Mouse (Mus musculus): ENCODE data around the gene Utrn. TPM values are rescaled to one million over a fixed set of nuclear protein-coding genes. Genes with fewer than 3 reads are reported as not detected.
A peak's percentile ranks its signal among the peaks of the same experiment; 100 is the strongest.

The Utrn gene
- polyA plus RNA-seq, 1 experiment from 2014 or later: 68.5 TPM

DNA sequence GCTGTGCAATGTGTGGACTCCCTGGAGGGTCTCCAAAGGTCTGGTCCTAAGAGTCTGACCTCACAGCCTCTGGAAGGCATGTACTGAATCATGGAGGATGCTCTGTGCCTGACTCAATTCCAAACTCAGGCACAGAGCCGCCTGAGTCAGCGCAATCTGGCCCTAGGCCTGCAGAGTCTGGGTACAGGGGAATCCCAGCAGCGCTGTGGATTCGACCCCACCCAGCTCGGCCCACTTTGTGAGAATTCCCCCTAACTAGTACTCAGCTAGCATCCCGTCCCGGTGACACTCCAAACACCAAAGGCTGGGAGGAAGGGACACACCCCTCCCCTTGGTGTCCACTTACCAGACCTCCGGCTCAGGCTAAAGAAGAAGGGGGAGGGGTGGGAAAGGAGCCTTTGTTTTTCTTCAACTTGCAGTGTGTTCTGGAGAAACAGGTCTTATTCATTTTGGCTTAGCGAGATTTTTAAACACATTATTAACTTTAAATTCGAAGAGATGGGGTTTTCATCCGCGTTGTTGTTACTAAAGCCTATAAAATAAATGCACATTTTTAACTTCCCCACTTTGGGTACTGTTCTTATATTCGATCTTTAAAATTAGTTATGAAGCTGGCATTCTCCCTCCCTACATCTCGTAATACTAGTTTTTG, 9.6 kb upstream of the Utrn start:
- Histone ChIP-seq H3K9ac (ENCODE audit: low read depth, low read length) (peak overlapping the region; percentile 60), H3K4me3 (ENCODE audit: low read depth, low read length) (no peak overlapping the region), H3K4me1 (ENCODE audit: control insufficient read depth, insufficient read depth, low read length) (peaks cover 5% of the 10 kb centered on the region; the same call in 1 of the 2 replicates), H3K27ac (ENCODE audit: low read depth, low read length) (no peak overlapping the region), H3K36me3 (ENCODE audit: control insufficient read depth, insufficient read depth, low read length) (no peaks in the 10 kb centered on the region), H3K27me3 (ENCODE audit: control insufficient read depth, insufficient read depth, low read length) (no peaks in the 10 kb centered on the region), H3K9me3 (replicated peaks; ENCODE audit: control insufficient read depth, low read length) (no peaks in the 10 kb centered on the region), H3K4me2 (peak overlapping the region; percentile 45)
- ATAC-seq (replicated peaks; ENCODE audit: insufficient number of reproducible peaks, low FRiP score, low TSS enrichment): no peak
- WGBS (ENCODE audit: insufficient replicate concordance): 7% methylated on average over 14 of the region's 14 CpGs

DNA sequence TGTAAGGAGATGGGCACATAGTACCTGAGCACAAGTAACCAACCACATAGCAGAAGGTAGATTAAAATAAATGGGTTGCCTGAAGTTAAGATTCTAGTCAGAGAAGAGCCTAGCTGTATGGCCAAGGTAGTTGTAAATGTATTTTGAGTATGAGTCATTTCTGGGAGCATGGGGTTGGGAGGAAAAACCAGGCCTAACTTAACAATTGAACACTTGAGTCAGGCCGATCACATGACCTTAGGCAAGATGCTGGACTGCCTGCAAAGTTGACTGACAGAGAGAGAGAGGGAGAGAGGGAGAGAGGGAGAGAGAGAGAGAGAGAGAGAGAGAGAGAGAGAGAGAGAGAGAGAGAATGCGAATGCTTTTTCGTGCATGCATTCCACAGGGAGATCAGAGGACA, 7.3 kb upstream of the Utrn start:
- Histone ChIP-seq H3K9me3 (replicated peaks; ENCODE audit: control insufficient read depth, low read length) (no peaks in the 10 kb centered on the region), H3K27me3 (ENCODE audit: control insufficient read depth, insufficient read depth, low read length) (no peaks in the 10 kb centered on the region), H3K9ac (ENCODE audit: low read depth, low read length) (no peak overlapping the region), H3K36me3 (ENCODE audit: control insufficient read depth, insufficient read depth, low read length) (no peaks in the 10 kb centered on the region), H3K4me2 (no peak overlapping the region), H3K27ac (ENCODE audit: low read depth, low read length) (no peak overlapping the region), H3K4me3 (ENCODE audit: low read depth, low read length) (no peak overlapping the region), H3K4me1 (ENCODE audit: control insufficient read depth, insufficient read depth, low read length) (peaks cover 5% of the 10 kb centered on the region; the same call in 1 of the 2 replicates)
- 66% methylated on average over 3 of the region's 3 CpGs for WGBS (ENCODE audit: insufficient replicate concordance)
- no peak for ATAC-seq (replicated peaks; ENCODE audit: insufficient number of reproducible peaks, low FRiP score, low TSS enrichment)

DNA sequence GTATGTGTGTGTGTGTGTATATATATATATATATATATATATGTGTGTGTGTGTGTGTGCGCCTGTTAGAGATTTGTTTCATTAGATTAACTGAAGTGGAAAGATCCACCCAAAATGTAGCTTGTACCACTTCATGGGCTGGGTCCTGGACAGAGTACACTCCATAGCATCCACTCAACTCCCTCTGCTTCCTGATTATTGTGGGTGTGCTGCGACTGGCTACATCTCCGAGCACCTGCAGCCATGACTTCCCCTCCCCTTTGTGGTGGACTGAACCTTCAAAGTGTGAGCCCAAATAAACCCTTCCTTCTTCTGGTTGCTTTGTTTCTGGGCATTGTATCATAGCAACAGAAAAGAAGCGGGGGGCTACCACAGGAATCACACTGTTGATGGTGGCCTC, 6.2 kb upstream of the Utrn start:
- 88% methylated on average over 4 of the region's 4 CpGs for WGBS (ENCODE audit: insufficient replicate concordance)
- H3K27me3 ChIP-seq (ENCODE audit: control insufficient read depth, insufficient read depth, low read length): no peaks in the 10 kb centered on the region
- H3K4me1 ChIP-seq (ENCODE audit: control insufficient read depth, insufficient read depth, low read length): peaks cover 5% of the 10 kb centered on the region; the same call in 1 of the 2 replicates
- H3K9ac ChIP-seq (ENCODE audit: low read depth, low read length): no peak overlapping the region
- H3K27ac ChIP-seq (ENCODE audit: low read depth, low read length): no peak overlapping the region
- no peak for ATAC-seq (replicated peaks; ENCODE audit: insufficient number of reproducible peaks, low FRiP score, low TSS enrichment)
- H3K36me3 ChIP-seq (ENCODE audit: control insufficient read depth, insufficient read depth, low read length): no peaks in the 10 kb centered on the region
- no peak overlapping the region for H3K4me2 ChIP-seq
- no peaks in the 10 kb centered on the region for H3K9me3 ChIP-seq (replicated peaks; ENCODE audit: control insufficient read depth, low read length)
- no peak overlapping the region for H3K4me3 ChIP-seq (ENCODE audit: low read depth, low read length)

DNA sequence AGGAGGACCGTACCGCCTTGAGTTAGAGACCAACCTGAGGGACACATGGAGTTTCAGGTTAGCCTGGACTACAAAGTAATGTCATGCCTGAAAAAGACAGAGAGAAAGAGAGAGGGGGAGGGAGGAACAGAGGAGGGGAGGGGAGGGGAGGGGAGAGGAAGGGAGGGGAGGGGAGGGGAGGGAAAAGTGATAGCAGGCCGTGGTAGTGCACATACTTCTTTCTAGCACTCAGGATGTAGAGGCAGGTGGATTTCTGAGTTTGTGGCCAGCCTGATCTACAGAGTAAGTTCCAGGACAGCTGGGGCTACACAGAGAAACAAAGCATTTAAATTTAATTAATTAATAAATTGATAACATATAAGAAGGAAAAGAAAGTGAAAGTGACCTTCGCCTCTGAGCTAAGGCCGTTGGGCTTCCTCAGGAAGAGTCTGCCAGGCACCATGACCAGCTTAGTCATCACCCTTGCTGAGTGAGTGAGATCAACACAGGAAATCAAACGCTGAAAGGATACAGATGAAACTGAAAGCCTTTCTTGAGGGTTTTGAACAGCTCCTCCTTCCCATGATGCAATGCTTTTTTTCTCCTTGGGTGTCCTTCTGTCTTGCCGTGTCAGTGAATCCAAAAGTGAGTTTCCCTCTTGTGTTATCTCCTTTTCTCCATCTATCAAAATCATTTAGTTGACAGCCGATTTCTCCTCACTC, 5.6 kb upstream of the Utrn start:
- H3K36me3 ChIP-seq (ENCODE audit: control insufficient read depth, insufficient read depth, low read length): no peaks in the 10 kb centered on the region
- ATAC-seq (replicated peaks; ENCODE audit: insufficient number of reproducible peaks, low FRiP score, low TSS enrichment): no peak
- no peak overlapping the region for H3K27ac ChIP-seq (ENCODE audit: low read depth, low read length)
- 58% methylated on average over 8 of the region's 8 CpGs for WGBS (ENCODE audit: insufficient replicate concordance)
- peaks cover 5% of the 10 kb centered on the region; the same call in 1 of the 2 replicates for H3K4me1 ChIP-seq (ENCODE audit: control insufficient read depth, insufficient read depth, low read length)
- no peaks in the 10 kb centered on the region for H3K27me3 ChIP-seq (ENCODE audit: control insufficient read depth, insufficient read depth, low read length)
- no peak overlapping the region; the same call in 1 of the 2 replicates for H3K4me2 ChIP-seq
- no peaks in the 10 kb centered on the region for H3K9me3 ChIP-seq (replicated peaks; ENCODE audit: control insufficient read depth, low read length)
- no peak overlapping the region for H3K4me3 ChIP-seq (ENCODE audit: low read depth, low read length)
- no peak overlapping the region for H3K9ac ChIP-seq (ENCODE audit: low read depth, low read length)

DNA sequence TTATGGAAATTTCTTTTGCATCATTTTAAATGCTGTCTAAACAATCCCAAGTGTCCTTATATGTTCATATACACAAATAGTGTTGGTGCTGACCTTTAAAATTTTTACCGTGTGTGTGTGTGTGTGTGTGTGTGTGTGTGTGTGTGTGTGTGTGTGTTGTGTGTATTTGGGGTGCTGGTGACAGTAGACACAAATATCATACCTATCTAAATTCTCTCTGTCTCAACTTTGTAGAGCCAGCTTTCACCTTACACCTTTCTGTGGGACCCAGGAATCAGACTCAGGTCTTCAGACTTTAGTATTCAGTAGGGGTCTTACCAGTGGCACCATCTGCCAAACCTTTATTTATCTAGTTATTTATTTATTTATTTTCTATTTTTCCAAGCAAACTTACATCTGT, 681 bp upstream of the Utrn start:
- Histone ChIP-seq H3K27ac (ENCODE audit: low read depth, low read length) (no peak overlapping the region), H3K4me2 (peak overlapping the region; percentile 89), H3K4me1 (ENCODE audit: control insufficient read depth, insufficient read depth, low read length) (peaks cover 9% of the 10 kb centered on the region), H3K36me3 (ENCODE audit: control insufficient read depth, insufficient read depth, low read length) (no peaks in the 10 kb centered on the region), H3K9ac (ENCODE audit: low read depth, low read length) (no peak overlapping the region), H3K4me3 (ENCODE audit: low read depth, low read length) (peak overlapping the region; percentile 77), H3K9me3 (replicated peaks; ENCODE audit: control insufficient read depth, low read length) (no peaks in the 10 kb centered on the region), H3K27me3 (ENCODE audit: control insufficient read depth, insufficient read depth, low read length) (no peaks in the 10 kb centered on the region)
- 29% methylated on average over 1 of the region's 1 CpGs for WGBS (ENCODE audit: insufficient replicate concordance)
- ATAC-seq (replicated peaks; ENCODE audit: insufficient number of reproducible peaks, low FRiP score, low TSS enrichment): no peak

DNA sequence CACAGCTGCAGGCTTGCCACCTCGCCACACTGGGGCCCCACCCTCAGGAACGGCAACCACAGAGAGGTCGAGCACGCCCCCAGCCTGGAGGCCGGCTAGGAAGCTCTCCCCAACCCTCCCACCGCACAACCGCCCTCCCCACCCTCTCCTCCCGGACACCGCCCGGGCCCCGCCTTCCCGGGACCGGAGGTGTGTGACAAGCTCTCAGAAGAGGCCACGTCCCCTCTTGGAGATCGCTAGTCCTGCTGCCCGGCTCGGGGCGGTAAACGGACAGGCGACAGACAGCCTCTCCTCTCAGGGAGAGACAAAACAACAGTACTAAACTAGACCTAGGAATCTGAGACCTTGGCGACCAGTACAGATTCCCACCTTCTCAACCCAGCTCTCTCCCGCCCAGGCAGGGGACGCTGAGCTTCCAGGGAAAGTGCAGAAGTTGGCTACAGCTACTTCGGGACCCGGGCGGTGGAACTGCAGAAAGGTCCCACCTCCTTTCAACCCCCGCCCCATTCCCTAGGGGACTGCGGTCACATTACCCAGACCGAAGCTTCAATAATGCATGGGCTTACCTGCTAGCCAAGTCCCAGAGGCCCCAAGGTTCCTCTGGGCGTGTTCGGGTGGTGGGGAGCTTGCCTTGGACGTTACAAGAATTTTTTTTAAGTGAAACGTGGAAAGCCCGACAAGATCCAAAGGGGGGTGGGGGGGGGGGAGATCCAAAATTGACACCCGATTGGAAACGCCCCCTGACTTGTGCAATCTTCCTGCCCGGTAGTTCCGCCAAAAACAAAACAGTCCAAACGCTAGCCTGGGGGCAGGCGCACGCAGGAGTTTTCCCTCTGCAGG, 756 bp downstream of the Utrn start:
- H3K27me3 ChIP-seq (ENCODE audit: control insufficient read depth, insufficient read depth, low read length): no peaks in the 10 kb centered on the region
- H3K4me1 ChIP-seq (ENCODE audit: control insufficient read depth, insufficient read depth, low read length): peaks cover 15% of the 10 kb centered on the region
- WGBS (ENCODE audit: insufficient replicate concordance): under 1% methylated on average over 41 of the region's 41 CpGs
- no peaks in the 10 kb centered on the region for H3K36me3 ChIP-seq (ENCODE audit: control insufficient read depth, insufficient read depth, low read length)
- ATAC-seq (replicated peaks; ENCODE audit: insufficient number of reproducible peaks, low FRiP score, low TSS enrichment): peak; percentile 80
- H3K4me2 ChIP-seq: peak overlapping the region; percentile 89
- peak overlapping the region; percentile 77 for H3K4me3 ChIP-seq (ENCODE audit: low read depth, low read length)
- peak overlapping the region; percentile 96 for H3K27ac ChIP-seq (ENCODE audit: low read depth, low read length)
- no peaks in the 10 kb centered on the region for H3K9me3 ChIP-seq (replicated peaks; ENCODE audit: control insufficient read depth, low read length)
- peak overlapping the region; percentile 91 for H3K9ac ChIP-seq (ENCODE audit: low read depth, low read length)

DNA sequence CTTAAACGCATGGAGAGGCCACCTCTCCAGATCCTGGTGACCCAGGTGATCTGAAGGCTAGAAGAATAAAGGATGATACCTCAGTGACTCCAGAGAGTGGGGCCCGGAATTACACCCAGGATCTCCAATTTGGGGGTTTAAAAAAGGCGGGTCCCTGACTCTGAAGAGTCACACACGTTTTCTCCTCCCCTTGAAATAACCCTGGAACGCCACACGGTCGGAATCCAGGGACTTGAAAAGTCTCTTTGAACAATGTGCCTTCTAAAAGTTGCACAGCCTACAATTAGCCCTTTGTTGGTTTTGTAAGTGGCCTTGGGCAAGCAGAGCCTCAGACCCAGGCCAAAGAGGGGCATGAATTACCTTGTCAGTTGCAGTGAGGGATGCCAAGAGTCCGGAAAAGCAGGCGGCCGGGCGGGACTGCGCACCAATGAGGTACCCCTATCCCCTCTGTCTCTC, 1.4 kb downstream of the Utrn start:
- peaks cover 15% of the 10 kb centered on the region for H3K4me1 ChIP-seq (ENCODE audit: control insufficient read depth, insufficient read depth, low read length)
- peak overlapping the region; percentile 89 for H3K4me2 ChIP-seq
- no peak for ATAC-seq (replicated peaks; ENCODE audit: insufficient number of reproducible peaks, low FRiP score, low TSS enrichment)
- no peaks in the 10 kb centered on the region for H3K36me3 ChIP-seq (ENCODE audit: control insufficient read depth, insufficient read depth, low read length)
- H3K27ac ChIP-seq (ENCODE audit: low read depth, low read length): peak overlapping the region; percentile 96
- under 1% methylated on average over 12 of the region's 12 CpGs for WGBS (ENCODE audit: insufficient replicate concordance)
- H3K27me3 ChIP-seq (ENCODE audit: control insufficient read depth, insufficient read depth, low read length): no peaks in the 10 kb centered on the region
- H3K9me3 ChIP-seq (replicated peaks; ENCODE audit: control insufficient read depth, low read length): no peaks in the 10 kb centered on the region
- H3K4me3 ChIP-seq (ENCODE audit: low read depth, low read length): peak overlapping the region; percentile 77
- peak overlapping the region; percentile 91 for H3K9ac ChIP-seq (ENCODE audit: low read depth, low read length)

DNA sequence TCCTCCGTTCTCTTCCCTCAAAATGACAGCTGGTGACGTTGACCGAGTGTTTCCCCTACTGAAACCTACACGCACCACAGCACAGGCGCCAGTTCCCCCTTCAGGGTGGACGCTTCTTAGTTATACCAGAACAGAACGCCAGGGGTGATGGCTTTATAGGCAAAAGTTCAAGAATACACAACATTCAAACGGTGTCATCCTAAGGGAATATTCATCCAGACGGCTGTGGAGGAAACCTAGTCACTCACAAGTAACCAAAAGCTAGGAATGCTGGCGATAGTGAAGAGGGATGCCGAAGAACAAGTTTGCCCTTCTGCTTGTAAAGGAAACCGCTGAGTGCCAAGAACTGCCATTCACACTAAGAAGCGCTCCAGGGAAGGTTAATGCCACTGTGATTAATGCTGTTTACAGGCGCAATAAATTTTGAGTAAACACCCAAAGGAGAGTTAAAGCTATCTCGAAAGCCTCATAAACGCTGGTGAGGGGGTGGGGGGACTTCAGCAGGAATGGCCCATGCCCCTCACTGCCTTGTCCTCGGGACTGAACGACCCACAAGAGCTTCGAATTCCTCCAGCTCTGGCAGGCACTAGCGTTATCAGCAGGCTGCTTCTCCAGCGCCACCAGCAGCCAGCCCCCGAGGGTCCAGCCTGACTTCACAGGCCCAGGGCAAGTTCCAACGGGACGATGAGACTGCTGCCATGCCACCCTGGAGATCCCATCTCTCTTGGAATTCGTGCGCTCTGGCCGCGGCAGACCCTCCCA, 2.0 kb downstream of the Utrn start:
- Histone ChIP-seq H3K27me3 (ENCODE audit: control insufficient read depth, insufficient read depth, low read length) (no peaks in the 10 kb centered on the region), H3K4me1 (ENCODE audit: control insufficient read depth, insufficient read depth, low read length) (peaks cover 21% of the 10 kb centered on the region), H3K36me3 (ENCODE audit: control insufficient read depth, insufficient read depth, low read length) (no peaks in the 10 kb centered on the region), H3K4me2 (peak overlapping the region; percentile 89), H3K9me3 (replicated peaks; ENCODE audit: control insufficient read depth, low read length) (no peaks in the 10 kb centered on the region), H3K4me3 (ENCODE audit: low read depth, low read length) (peak overlapping the region; percentile 77), H3K27ac (ENCODE audit: low read depth, low read length) (peak overlapping the region; percentile 96), H3K9ac (ENCODE audit: low read depth, low read length) (peak overlapping the region; percentile 91)
- under 1% methylated on average over 28 of the region's 28 CpGs for WGBS (ENCODE audit: insufficient replicate concordance)
- ATAC-seq (replicated peaks; ENCODE audit: insufficient number of reproducible peaks, low FRiP score, low TSS enrichment): no peak
